Mouse (Mus musculus): ENCODE measurements around the gene Myl4. TPM values are rescaled to one million over a fixed set of nuclear protein-coding genes. Genes with fewer than 3 reads are reported as not detected.
A peak's percentile ranks its signal among the peaks of the same experiment; 100 is the strongest.

Myl4 gene
- total RNA-seq, 2 experiments from 2014 or later: 22.6 to 43.4 TPM

DNA sequence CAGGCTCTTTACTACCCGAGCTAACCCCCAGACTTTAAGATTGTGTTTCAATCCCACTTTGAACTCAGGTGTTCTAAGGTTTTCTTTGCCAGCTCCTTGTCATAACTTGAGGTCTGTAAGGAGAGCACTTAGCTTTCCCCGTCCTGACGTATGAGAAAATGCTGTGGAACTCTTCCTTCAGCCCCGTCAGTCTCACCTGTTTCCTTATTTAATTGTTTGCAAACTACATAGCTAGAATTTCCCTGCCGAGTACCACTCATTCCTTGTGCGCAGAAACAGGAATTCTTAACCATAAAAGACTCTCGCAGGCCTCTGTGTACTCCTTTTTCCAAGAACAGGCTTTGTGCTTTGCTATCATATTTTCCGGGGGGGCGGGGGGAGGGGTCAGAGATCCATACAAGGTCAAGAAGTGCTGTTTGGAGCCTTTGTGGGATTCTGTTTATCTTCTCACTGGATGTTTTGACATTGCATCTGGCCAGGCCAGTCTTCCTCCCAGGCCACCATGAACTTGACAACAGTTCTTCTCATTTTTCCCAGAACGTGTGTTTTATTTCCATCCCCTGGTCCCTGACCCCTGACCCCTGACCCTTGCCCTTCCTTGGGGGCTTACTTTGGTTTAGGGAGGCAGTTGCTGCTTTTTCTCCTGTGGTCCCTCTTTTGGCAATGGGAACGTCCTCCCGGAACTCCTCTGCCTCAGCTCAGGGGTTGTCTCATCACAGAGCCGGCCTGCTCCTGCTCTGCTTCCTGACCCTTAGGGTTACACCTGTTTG is 41.8 kb downstream of the Myl4 start:
- DNase-seq (ENCODE audit: low spot score in 2 of 2): no peak
- intact Hi-C loops (cut with DNase I): loop anchor here (5.0 to 10.0 kb wide), 2 partner anchors 173 to 530 kb away; no protein-coding TSS in a partner anchor

DNA sequence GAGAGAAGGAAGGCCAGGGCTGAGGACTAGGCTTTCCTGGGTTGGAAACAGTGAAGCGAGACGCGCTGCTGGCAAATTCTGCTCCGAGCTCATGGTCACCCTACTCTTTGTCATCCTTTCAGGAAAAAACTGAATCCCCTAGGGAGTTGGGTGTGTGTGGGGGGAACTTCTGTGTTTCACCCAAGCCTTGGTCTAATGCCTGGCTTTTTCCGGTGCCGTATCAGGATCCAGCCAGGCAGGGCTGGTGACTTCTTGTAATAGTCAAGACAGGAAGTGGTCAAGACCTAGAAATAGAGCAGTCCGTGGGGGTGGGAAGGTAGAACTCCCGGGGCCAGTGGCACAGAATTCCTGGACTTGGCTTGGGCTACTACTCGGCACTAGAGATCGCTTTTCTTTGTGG is 45.9 kb downstream of the Myl4 start:
- intact Hi-C loops (cut with DNase I): loop anchor here (10.0 kb wide), 1 partner anchor 168 kb away; no protein-coding TSS in a partner anchor
- DNase-seq (ENCODE audit: low spot score in 2 of 2): no peak

DNA sequence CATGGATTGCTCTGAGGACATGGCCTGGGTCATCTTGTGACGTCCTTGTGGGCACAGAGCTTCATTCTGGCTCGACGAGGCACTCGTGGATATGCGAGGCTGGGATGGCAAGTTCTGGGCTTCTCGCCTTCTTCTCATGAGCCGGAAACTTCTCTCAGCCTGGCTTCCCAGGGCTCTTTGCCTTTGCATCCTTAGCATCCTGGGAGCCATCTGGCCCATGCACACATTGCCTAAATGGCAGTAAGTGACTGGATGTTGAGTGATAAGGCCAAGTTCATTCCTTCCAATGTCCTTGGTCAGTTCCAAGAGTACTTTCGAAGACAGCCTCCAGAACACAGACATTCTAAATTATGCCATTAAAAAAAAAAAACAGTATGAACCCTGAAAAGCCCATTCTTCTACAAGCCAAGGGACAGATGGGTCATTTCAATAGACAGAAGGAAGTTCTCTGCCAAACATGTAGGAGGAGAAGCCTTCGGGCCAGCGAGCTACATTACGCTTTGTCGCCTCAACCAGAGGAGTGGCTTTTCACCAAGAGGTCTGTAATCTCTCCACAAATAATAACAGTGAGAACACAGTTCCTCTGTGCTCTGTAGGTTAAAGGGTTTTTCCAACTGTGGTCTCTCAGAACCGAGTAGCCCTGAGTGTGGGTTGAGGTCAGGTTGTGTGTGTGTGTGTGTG is 48.9 kb downstream of the Myl4 start:
- intact Hi-C loops (cut with DNase I): loop anchor here (10.0 kb wide), 1 partner anchor 165 kb away; no protein-coding TSS in a partner anchor
- DNase-seq (ENCODE audit: low spot score in 2 of 2): no peak

DNA sequence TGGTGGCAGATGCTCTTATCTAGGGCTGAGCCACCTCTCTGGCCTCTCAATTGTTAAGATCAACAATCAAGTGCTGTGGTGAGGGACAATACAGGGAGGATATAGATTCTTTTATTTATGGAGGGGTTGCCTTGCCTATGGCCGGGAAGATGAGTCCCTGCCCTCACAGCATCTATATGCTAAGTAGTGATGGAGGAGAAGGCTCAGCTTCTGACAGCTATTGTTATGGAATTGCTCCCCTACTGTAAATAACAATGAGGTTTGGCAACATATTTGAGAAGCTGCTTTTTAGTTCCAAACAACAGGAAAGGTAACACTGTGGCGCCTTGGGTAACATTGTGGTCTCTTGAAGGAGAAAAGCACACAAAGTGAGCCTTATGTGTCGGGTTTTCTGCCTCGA is 50.2 kb downstream of the Myl4 start:
- DNase-seq (ENCODE audit: low spot score in 2 of 2): no peak
- intact Hi-C loops (cut with DNase I): no loop called here

DNA sequence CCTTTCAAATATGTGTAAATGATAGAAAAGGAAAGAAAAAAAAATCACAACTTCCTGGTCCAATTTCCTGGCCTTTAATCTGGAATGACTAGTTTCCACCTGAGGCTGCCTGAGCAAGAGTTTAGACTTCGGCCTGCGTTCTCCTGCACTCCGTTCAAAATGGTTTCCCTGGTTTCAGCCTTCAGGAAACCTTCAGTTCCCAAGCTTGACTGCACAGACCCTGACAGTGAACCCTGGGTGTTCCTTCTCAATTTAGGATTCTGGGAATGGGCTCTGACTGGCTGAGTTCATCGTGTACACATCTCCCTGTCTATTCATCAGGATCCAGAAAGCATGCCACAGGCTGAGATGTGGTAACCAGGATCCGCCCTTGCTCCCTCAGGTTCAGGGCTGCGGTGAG is 53.7 kb downstream of the Myl4 start:
- intact Hi-C loops (cut with DNase I): no loop called here

DNA sequence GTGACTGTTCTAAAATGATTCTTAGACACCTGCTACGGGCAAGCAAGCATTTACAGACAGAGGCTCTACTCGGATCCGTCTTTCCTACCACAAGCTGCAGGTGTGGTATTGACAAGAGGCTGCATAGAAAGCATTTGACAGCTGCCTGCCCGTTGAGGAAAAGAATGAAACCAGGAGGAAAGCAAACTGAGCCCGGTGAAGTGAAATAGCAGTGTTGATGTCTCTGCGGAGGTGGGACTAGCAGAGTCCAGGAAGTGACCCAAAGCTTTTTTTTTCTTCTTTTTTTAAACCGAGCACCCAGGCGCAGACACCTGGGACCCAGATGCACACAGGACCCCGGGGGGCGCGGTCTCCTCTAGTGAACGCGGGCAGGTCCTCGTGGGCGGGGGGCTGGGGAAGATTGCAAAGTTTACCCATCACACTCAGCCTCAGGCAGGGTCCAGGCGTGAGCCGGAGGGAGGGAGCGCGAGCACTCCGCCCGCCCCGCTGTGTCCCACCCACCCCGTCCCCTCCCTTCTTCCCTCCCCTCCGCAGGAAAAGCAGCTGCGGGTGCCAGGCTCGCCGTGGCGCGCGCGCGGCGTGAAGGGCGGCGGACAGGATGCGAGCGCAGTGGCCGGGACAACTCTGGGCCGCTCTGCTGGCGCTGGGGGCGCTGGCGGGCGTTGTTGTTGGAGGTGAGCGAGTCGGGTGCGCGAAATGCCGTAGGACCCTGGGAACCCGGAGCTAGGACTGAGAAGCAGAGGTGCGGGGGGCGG is 57.2 kb downstream of the Myl4 start, which contains the start of gene Itgb3:
Itgb3 (plus strand) TSS at position 510 of the 755 bp plus-strand sequence.
- peak; percentile 56 to 57 for DNase-seq (ENCODE audit: low spot score in 2 of 2)
- intact Hi-C loops (cut with DNase I): no loop called here

More for the DNA sequence above, 53.7 kb downstream of the Myl4 start:
- no peak for DNase-seq (ENCODE audit: low spot score in 2 of 2)

DNA sequence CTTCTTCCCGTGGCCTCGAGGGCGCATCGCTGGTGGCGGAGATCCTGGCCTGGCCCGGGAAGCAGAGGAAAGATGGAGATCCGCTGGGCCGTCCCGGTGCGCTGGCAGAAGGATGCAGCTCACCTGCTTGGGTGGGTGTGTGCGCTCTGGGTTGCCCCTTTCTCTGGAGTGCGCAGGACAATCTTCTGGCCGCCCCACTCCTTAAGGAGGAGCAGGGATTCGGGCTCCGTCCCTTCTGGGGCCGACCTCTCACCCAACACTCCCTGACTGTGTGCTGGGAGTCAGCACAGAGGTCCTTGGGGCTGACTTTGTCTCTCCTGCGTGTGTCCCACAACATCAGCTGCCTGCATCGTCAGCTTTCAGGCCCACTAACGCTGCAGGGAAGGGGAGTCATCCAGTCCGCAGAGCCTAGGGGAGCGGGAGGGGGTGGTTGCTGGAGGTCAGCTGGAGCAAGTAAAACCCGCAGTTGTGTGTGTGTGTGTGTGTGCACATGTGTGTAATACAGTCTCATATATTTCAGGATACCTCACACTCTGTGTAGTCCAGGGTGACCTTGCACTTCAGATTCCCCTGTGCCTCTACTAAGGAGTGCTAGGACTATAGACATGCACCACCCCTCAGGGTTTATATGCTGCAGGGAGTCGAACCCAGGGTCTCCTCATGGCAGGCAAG is 57.9 kb downstream of the Myl4 start:
- intact Hi-C loops (cut with DNase I): no loop called here
- no peak for DNase-seq (ENCODE audit: low spot score in 2 of 2)

DNA sequence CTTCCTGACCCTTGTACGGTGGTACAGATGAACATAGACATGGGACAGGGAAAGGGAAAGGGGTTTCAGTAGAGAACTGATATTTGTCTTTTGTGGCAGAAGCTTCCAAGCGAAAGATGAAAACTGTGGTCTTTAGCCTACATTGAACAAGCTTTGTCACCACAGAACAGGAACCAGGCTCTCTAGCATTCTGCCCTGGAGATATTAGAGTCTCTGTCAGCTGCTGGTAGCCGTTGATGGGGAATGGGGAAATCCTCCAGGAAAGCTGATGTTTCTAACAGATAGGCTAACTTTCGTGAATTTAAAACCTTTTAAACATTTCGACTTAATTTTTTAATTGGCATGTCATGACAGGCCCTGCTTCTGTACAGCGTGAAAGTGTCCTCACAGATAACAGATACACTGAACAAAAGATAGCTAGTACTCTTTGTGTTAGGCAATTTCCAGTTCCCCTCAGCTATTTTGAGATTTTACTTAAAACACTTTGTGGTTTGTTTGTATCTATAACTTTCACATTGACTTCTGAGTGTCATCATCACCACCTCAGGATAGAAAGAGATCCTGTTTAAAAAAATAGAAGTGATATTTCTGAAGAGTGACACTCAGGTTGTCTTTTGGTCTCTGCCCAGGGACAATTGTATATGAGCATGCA is 58.7 kb downstream of the Myl4 start:
- intact Hi-C loops (cut with DNase I): no loop called here

DNA sequence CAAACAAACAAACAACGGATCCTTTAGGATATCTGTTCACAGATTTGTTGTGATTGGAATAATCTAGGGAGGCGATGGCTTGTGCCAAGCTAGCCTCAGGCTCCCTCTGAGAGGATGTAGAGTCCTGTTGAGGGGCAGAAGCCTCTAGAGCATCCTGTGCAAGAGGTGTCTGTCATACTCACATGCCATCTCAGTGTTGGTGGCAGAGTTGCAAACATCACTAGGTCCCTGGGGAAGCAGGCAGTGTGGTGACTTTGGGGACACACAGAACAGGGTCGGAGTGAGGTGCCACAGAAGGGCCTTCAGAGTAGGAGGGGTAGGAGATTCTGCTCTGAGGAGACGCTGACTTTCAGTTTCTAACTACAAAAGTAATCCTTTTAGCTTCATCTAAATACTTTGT is 59.3 kb downstream of the Myl4 start:
- intact Hi-C loops (cut with DNase I): no loop called here
- DNase-seq (ENCODE audit: low spot score in 2 of 2): no peak

More for the DNA sequence above, 58.7 kb downstream of the Myl4 start:
- DNase-seq (ENCODE audit: low spot score in 2 of 2): no peak

DNA sequence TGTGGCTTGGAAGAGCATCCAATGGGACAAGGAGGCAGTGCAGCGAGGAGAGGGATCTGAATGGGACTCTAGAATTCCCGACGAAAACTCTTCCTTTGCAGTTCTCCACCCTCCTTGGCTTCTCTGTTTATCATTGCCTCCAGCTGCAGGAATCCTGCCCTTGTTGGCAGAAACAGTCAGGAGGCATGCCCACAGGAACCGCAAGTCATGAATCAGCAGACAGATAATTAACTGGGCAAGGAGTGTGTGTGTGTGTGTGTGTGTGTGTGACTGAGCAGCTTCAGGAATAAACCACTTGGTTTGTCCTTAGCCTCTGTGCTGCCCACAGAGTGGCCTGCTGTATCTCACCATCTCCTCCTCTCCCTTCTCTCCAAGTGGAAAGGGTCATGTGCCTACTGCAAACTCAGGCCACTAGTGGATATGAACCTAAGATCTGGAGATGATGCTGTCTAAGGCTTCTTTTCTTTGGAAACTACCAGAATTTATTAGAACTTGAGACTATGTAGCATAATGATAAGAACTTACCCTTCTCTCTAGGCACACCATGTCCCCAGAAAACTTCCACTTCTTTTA is 61.2 kb downstream of the Myl4 start:
- DNase-seq (ENCODE audit: low spot score in 2 of 2): no peak
- intact Hi-C loops (cut with DNase I): no loop called here

DNA sequence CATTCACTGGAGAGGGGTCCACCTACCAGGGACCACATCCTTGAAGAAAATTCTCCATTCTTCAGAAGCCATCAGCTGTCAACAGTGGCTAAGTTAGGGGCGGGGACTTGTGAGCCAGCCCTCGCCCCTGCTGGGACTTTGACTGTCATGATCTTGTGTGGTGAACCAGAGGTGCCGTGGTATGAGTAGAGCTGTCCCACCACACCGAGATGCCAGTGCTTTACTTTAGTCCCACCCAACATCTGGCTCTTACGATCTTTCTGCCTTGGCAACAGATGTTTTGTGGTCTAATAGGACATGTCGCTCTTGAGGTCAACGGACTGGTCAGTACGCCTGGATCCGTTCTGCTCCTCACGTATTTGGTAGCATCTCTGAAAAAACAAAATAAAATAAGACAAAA is 63.1 kb downstream of the Myl4 start:
- intact Hi-C loops (cut with DNase I): no loop called here
- DNase-seq (ENCODE audit: low spot score in 2 of 2): no peak

DNA sequence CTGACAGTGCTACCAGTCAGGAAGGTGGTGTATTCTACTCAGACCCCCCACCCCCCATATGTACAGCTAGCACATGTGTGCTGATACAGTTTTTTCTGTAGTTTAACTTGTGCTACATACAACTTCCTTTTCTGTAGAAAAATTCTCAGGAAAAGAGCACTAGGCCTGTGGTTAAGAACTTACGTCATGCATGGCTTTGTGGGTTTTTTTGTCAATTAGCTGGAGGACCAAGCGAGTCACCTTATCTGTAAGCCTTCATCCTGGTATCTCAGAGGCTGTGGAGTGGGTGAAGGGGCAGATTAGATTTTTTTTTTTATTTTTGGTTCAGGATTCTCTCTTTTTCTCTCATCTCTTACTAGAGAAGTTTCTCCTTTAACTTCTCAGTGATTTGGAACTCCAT is 63.7 kb downstream of the Myl4 start:
- intact Hi-C loops (cut with DNase I): no loop called here
- DNase-seq (ENCODE audit: low spot score in 2 of 2): no peak

DNA sequence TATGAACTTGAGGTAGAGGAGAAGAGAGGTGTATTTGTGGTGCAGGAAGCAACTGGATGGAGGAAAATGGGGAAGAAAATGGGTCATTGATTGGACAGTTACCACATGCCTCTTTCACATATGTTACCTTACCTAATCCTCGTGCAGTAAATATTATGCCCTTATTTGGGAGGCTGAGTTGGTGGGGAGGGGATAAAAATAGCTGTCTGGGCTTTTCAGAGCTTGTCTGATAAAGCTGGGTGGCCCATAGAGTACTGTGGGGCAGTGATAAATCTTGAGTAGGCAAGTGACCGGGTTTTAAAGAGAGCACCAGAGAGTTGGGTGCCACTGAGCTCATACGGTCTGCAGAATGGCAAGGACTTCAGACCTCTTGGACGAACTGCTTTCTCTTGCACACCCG is 65.7 kb downstream of the Myl4 start:
- intact Hi-C loops (cut with DNase I): no loop called here
- DNase-seq (ENCODE audit: low spot score in 2 of 2): no peak

DNA sequence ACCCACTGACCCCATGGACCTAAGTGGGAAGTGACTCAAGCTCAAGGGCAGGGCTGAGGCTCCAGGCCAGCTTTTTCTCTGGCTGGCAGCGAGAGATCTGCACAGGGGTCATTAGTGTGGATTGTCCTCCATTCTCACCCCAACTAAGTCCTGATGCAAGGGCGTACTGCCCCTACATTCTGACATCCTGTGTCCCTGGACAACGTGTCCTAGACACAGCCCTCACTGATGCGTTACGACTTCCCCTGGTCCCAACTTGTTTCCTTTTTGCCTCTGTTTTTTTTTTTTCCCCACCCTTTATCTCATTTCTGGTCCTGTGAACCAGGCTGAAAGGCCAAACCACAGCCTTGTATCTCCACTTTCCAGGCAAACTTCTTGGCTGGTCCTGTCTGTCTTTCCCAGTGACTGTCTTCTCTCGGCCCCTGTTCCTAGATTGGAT is 68.2 kb downstream of the Myl4 start:
- intact Hi-C loops (cut with DNase I): no loop called here
- no peak for DNase-seq (ENCODE audit: low spot score in 2 of 2)

DNA sequence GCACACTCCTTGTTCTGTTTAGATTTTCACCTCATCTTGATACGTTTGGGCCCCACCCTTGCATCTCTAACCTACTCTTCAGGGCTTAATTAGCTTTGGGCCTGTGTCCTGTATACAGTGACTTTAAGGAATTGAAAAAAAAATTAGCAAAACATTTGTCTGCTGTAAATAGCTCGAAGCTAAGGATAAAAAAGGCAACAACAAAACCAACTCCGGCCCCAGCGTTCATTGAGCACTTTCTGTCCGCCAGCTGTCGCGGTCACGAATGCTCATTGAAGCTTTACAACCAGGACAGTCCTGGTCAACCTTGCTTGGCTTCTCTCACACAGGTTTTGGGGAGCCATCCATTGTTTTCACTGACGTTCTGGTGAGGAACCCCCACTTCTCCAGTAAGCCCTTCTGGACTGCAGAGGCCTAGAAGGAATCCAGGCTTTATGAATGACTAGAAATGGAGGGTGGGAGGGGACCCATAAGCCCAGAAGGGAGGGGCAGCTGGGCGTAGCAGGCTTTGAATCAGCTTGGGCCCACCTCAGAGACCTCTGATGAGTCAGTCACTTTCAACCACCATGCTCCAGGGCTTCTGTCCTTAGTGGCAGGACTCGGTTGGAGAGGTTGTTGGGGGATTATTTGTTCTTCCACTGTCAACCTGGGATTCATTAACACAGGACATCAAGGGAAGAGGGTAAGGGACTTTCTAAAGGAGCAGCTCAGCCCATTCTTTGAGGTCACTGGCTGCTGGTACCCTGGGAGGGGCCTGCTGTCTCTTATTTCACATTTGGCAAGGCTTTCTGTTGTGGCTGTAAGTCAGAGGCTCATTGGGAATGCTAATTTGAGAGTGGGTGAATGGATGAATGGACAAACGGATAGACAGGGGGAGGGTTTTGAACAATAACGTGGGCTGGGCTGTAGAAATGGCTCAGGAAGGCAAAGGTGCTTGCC is 68.9 kb downstream of the Myl4 start:
- DNase-seq (ENCODE audit: low spot score in 2 of 2): no peak
- intact Hi-C loops (cut with DNase I): no loop called here

DNA sequence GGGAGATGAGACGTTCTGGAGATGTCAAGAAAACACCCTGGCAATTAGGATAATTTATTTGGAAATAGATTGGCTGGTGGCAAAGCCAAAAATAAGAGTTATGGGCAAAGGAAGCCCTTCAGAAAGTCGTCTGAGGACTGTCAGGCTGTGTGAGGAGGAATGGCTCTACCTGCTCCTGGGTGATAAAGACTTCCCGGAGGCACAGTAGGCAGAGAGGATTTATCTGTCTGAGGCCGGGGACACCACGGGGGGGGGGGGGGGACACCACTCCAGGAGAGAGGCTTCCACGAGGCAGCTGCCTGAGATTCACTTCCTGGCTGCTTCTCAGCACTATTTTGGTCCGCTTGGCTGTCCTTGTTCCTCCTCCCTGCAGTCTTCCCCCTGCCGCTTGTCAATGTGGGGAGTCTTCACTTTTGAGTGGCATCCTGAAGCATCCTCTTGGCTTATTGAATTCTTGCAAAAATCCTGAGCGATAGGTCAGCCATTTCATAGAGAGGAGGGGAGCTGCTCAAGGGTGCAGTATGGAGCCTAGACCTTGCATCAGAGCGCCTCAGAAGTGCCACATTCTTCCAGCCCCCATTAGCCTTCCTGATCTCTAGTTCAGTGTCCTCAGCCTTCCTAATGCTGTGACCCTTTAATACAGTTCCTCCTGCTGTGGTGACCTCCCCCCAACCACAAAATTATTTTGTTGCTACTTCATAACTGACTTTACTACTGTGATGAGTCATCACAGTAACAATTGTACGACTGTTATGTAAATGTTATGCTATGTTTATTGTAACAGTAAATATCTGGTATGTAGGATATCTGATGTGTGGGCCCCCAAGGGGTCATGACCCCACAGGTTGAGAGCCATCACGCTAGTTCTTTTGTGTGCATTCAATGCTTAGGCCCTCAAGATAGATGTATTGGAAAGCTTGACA is 71.8 kb downstream of the Myl4 start:
- intact Hi-C loops (cut with DNase I): no loop called here
- peak in 1 of 2 experiments; percentile 10 for DNase-seq (ENCODE audit: low spot score in 2 of 2)
